Mouse (Mus musculus): Measurements from ENCODE around the gene Cdan1. TPM values are rescaled to one million over a fixed set of nuclear protein-coding genes. Genes with fewer than 3 reads are reported as not detected.

Cdan1 gene
- polyA plus RNA-seq, 1 experiment, result not detected

DNA sequence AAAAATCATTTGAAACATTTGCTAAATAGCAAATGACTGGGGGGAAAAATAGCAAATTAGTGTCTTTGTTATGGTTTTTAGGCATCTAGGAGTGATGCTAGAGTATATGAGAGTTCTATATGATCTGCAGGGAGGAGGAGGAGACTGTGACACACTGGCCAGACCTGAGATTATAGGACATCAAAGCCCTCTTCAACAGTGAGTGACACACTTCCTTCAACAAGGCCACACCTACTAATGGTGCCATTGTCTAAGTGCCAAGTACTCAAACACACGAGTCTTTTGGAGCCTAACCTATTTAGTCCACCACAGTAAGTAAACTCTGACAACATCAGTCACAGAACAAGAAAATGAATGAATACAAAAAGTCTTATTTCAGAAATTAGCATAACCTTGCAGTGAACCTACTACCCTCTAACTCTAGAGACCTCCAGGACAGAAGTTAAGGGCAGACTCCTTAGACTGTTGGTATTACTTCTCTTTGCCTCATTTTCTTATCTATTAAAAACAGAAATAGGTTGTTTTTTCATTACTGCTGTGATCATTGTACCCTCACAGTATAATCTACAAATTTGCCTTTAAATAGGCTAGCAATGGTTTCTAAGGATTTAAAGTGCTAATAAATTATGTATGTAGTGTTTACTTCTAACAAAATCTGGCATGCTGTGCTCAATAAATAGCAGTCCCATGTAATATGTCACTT, 22.8 kb downstream of the Cdan1 start:
- no peak for TF ChIP-seq POLR2A (IDR thresholded peaks at IDR 0.05; ENCODE audit: insufficient read depth, low read depth, low read length)
- no peak for TF ChIP-seq CTCF (IDR thresholded peaks at IDR 0.05; ENCODE audit: insufficient read depth, low read depth, low read length)
- WGBS, result 22% methylated on average over 1 of the region's 1 CpGs
- no peaks in the 10 kb centered on the region for H3K4me1 ChIP-seq (ENCODE audit: control insufficient read depth, insufficient read depth, low read length)

GRCm38 (mm10) chr2:120770265-120770935, 79.5 kb downstream of the Cdan1 start:
- 60% methylated on average over 2 of the region's 2 CpGs for WGBS
- Histone ChIP-seq H3K27ac (ENCODE audit: insufficient read depth, low read depth, low read length) (no peak overlapping the region), H3K4me3 (ENCODE audit: insufficient read depth, low read depth, low read length) (no peak overlapping the region), H3K4me1 (ENCODE audit: control insufficient read depth, insufficient read depth, low read length) (no peaks in the 10 kb centered on the region)
- TF ChIP-seq POLR2A (IDR thresholded peaks at IDR 0.05; ENCODE audit: insufficient read depth, low read depth, low read length), result no peak
- TF ChIP-seq CTCF (IDR thresholded peaks at IDR 0.05; ENCODE audit: insufficient read depth, low read depth, low read length), result no peak

More for the DNA sequence above, 22.8 kb downstream of the Cdan1 start:
- Histone ChIP-seq H3K27ac (ENCODE audit: insufficient read depth, low read depth, low read length) (no peak overlapping the region), H3K4me3 (ENCODE audit: insufficient read depth, low read depth, low read length) (no peak overlapping the region)

DNA sequence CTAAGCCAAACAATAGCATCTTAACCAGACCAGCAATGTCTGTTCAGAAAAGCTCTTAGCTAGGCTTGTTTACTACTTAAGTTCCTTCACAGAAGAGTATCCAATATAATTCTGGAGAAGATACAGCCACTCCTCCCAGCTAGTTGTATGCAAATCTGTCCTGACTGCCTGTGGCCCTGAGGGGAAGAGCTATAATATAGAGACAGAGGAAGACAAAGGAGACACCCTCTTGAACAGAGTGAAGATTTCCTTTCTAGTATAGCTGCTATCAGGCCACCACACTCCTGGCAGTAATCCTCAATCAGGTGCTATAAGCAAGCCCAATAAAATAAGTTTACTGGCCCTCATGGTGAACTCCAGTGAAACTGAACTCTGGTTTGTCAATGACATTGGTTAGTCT, 88.0 kb downstream of the Cdan1 start:
- H3K4me1 ChIP-seq (ENCODE audit: control insufficient read depth, insufficient read depth, low read length), result no peaks in the 10 kb centered on the region
- H3K4me3 ChIP-seq (ENCODE audit: insufficient read depth, low read depth, low read length), result no peak overlapping the region
- TF ChIP-seq POLR2A (IDR thresholded peaks at IDR 0.05; ENCODE audit: insufficient read depth, low read depth, low read length) (no peak), CTCF (IDR thresholded peaks at IDR 0.05; ENCODE audit: insufficient read depth, low read depth, low read length) (no peak)

DNA sequence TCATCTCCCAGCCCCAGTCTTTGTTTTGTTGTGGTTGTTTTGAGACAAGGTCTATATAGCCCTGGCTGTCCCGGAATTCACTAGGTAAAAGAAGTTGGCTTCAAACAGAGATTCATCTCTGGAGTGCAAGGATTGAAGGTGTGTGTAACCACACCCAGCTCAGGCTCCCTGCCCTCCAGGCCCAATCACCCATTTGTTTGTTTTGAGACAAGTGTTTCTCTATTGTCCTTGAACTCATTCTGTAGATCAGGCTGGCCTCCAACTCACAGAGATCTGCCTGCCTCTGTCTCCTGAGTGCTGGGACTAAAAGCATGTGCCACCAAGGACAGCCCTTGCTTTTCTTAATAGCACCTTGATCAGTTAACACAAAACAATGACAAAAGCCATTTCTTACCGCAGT, 101.9 kb downstream of the Cdan1 start:
- Histone ChIP-seq H3K27ac (ENCODE audit: insufficient read depth, low read depth, low read length) (no peak overlapping the region), H3K4me3 (ENCODE audit: insufficient read depth, low read depth, low read length) (no peak overlapping the region), H3K4me1 (ENCODE audit: control insufficient read depth, insufficient read depth, low read length) (no peaks in the 10 kb centered on the region)
- TF ChIP-seq CTCF (IDR thresholded peaks at IDR 0.05; ENCODE audit: insufficient read depth, low read depth, low read length) (no peak), POLR2A (IDR thresholded peaks at IDR 0.05; ENCODE audit: insufficient read depth, low read depth, low read length) (no peak)
- WGBS, result 97% methylated on average over 2 of the region's 2 CpGs

More for the DNA sequence above, 88.0 kb downstream of the Cdan1 start:
- no peak overlapping the region for H3K27ac ChIP-seq (ENCODE audit: insufficient read depth, low read depth, low read length)

- WGBS, result 93% methylated on average over 1 of the region's 1 CpGs
- Histone ChIP-seq H3K4me3 (ENCODE audit: insufficient read depth, low read depth, low read length) (no peak overlapping the region), H3K27ac (ENCODE audit: insufficient read depth, low read depth, low read length) (no peak overlapping the region), H3K4me1 (ENCODE audit: control insufficient read depth, insufficient read depth, low read length) (no peaks in the 10 kb centered on the region)
- TF ChIP-seq POLR2A (IDR thresholded peaks at IDR 0.05; ENCODE audit: insufficient read depth, low read depth, low read length), result no peak
- no peak for TF ChIP-seq CTCF (IDR thresholded peaks at IDR 0.05; ENCODE audit: insufficient read depth, low read depth, low read length)
Observed at GRCm38 (mm10) chr2:120745496-120745895, 104.4 kb downstream of the Cdan1 start.

DNA sequence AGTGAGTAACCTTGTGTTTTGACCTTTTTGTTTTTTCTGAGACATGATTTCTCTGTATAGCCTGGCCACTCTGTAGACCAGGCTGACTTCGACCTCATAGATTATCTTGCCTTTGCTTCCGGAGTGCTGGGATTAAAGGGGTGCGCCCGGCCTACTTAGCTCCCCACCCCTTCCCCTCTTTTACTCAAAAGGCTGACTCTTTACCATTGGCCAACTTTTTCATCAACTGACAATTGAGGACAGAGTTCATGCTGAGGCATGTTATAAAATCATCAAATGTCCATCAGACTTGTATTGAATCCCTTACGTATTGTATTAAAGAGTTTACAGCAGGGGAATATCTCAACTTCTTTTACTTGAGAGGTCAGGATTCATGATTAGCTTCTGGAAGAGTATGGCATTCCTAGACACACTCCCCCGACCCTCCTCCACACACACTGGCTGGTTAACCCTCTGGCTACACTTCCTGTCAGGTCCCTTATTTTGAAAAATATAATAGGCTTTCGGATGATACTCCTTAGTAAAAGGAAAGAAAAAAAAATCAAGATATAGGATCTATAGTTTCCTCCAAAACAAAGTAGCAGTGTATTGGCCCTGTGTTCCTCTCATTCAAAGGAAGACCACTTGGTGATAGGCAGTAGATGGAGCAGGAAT, 117.9 kb downstream of the Cdan1 start:
- TF ChIP-seq POLR2A (IDR thresholded peaks at IDR 0.05; ENCODE audit: insufficient read depth, low read depth, low read length) (no peak), CTCF (IDR thresholded peaks at IDR 0.05; ENCODE audit: insufficient read depth, low read depth, low read length) (no peak)
- no peak overlapping the region for H3K27ac ChIP-seq (ENCODE audit: insufficient read depth, low read depth, low read length)
- WGBS, result 40% methylated on average over 7 of the region's 7 CpGs

DNA sequence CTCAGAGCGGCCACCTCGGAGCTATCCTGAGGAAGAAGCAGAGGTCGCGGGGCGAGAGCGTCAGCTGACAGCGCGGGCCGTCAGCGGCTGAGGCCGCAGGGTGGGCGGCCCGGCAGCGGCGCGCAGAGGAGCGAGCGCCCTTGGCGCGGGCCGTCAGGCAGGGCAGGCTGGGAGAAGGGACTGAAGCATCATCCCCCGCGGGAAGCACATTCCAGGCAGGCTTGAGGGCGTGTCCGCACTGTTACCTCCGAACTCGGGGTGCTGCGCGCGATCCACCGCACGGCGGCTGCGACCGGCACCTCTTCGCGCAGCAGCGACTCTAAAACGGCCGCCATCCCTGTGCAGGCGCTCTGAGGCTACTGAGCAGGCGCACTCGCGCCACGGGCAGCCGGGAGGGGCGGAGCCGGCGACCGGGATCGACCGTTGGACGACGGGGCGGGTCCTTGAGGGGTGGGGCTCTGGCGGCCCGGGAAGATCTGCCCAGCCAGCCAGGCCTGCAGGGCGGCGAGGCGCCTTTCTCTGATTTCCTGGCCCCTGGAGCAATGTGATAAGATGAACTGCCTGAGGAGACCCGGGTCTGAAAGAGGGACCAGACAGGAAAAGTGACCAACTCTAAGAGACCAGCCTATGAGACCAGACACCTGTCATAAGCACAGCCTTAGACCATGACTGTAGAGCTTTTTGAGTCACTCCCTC, 118.6 kb downstream of the Cdan1 start:
- under 1% methylated on average over 61 of the region's 61 CpGs for WGBS

More for the DNA sequence above, 117.9 kb downstream of the Cdan1 start:
- no peak overlapping the region; the same call in 1 of the 2 replicates for H3K4me3 ChIP-seq (ENCODE audit: insufficient read depth, low read depth, low read length)
- H3K4me1 ChIP-seq (ENCODE audit: control insufficient read depth, insufficient read depth, low read length), result peaks cover 12% of the 10 kb centered on the region

DNA sequence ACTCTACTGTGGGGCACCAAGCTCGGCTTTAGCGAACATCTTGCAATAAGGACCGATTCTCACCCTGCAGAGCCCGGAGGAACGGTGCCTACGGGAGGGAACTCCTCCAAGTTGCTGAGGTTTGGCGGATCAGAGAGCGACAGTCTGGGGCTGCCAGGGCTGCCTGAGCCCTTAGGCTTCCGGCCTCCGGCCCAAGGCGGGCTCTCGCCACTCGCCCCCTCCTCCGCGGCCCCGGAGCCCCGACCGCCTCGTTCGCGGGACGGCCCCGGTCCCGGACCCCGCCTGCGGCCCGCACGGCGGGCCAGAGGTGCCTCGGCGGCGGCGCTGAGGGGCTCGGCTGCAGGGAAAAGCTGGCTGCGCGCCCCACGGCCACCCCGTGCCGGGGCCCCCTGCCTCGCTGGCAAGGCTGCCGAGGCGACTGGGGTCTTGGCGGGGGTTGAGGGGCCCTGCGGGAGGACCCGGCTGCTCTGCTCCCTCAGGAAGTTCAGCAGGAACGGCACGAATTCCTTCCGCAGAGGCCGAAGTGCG, 119.2 kb downstream of the Cdan1 start:
- WGBS, result under 1% methylated on average over 50 of the region's 50 CpGs
- peaks cover 12% of the 10 kb centered on the region for H3K4me1 ChIP-seq (ENCODE audit: control insufficient read depth, insufficient read depth, low read length)

More for the DNA sequence above, 118.6 kb downstream of the Cdan1 start:
- Histone ChIP-seq H3K4me3 (ENCODE audit: insufficient read depth, low read depth, low read length) (peak overlapping the region; percentile 69), H3K27ac (ENCODE audit: insufficient read depth, low read depth, low read length) (peak overlapping the region; percentile 69), H3K4me1 (ENCODE audit: control insufficient read depth, insufficient read depth, low read length) (peaks cover 12% of the 10 kb centered on the region)
- TF ChIP-seq POLR2A (IDR thresholded peaks at IDR 0.05; ENCODE audit: insufficient read depth, low read depth, low read length) (peak; percentile 96), CTCF (IDR thresholded peaks at IDR 0.05; ENCODE audit: insufficient read depth, low read depth, low read length) (peak; percentile 3; the same call in 1 of the 2 replicates)

More for the DNA sequence above, 119.2 kb downstream of the Cdan1 start:
- Histone ChIP-seq H3K4me3 (ENCODE audit: insufficient read depth, low read depth, low read length) (peak overlapping the region; percentile 69), H3K27ac (ENCODE audit: insufficient read depth, low read depth, low read length) (peak overlapping the region; percentile 69; the same call in 1 of the 2 replicates)
- no peak for TF ChIP-seq POLR2A (IDR thresholded peaks at IDR 0.05; ENCODE audit: insufficient read depth, low read depth, low read length)
- no peak for TF ChIP-seq CTCF (IDR thresholded peaks at IDR 0.05; ENCODE audit: insufficient read depth, low read depth, low read length)
